Mouse (Mus musculus) myocyte (in vitro differentiated cells): ENCODE results near the gene Gapdh. TPM values are rescaled to one million over a fixed set of nuclear protein-coding genes. Genes with fewer than 3 reads are reported as not detected.
A peak's percentile ranks its signal among the peaks of the same experiment; 100 is the strongest.

ENCODE experiments used
- H3K27me3 ChIP-seq: one replicate; pipeline ENCODE4 v1.6.1; 2011; ENCODE audit not compliant: control insufficient read depth, insufficient read depth, insufficient read length
- H3K36me3 ChIP-seq: one replicate; pipeline ENCODE4 v1.6.1; 2011; ENCODE audit not compliant: control insufficient read depth, insufficient read depth
- H3K4me2 ChIP-seq: one replicate; pipeline ENCODE4 v1.6.1; 2011; ENCODE audit warnings: low read depth, control low read depth
- H3K4me3 ChIP-seq: one replicate; pipeline ENCODE4 v1.5.1; 2011; ENCODE audit warnings: mild to moderate bottlenecking, control low read depth, moderate library complexity
- H3K79me2 ChIP-seq: one replicate; pipeline ENCODE4 v1.6.1; 2011; ENCODE audit not compliant: control insufficient read depth, insufficient read depth
- H3ac ChIP-seq: one replicate; pipeline ENCODE4 v1.6.1; 2011; ENCODE audit not compliant: control insufficient read depth, insufficient read length
- CEBPB ChIP-seq: IDR thresholded peaks from 2 replicates; pipeline ENCODE4 v1.6.1; 2011; ENCODE audit warnings: mild to moderate bottlenecking, moderate library complexity; ENCODE audit not compliant: poor library complexity, insufficient read depth, severe bottlenecking
- E2F4 ChIP-seq: IDR thresholded peaks from one replicate; pipeline ENCODE4 v1.6.1; 2011; ENCODE audit warnings: mild to moderate bottlenecking, control low read depth, moderate library complexity; ENCODE audit not compliant: insufficient read depth
- MAX ChIP-seq: IDR thresholded peaks from one replicate; pipeline ENCODE4 v1.6.1; 2011; ENCODE audit warnings: low read depth, mild to moderate bottlenecking, control low read depth
- MYOD1 ChIP-seq, 3 experiments: IDR thresholded peaks; one replicate each; pipeline ENCODE4 v1.6.1; 2011; ENCODE audit warnings: control low read depth in 2 of 3, low read depth in 2 of 3, mild to moderate bottlenecking in 2 of 3, moderate library complexity in 1 of 3; ENCODE audit not compliant: insufficient read length in 2 of 3, control insufficient read depth in 1 of 3
- MYOG ChIP-seq, 3 experiments: IDR thresholded peaks; one replicate each; pipeline ENCODE4 v1.6.1; 2011; ENCODE audit warnings: control low read depth in 2 of 3, low read depth in 2 of 3, mild to moderate bottlenecking in 2 of 3; ENCODE audit not compliant: insufficient read length in 2 of 3, control insufficient read depth in 1 of 3, insufficient read depth in 1 of 3
- POLR2A ChIP-seq: IDR thresholded peaks from one replicate; pipeline ENCODE4 v1.6.1; 2011; ENCODE audit warnings: low read depth, mild to moderate bottlenecking, control low read depth, moderate library complexity; ENCODE audit not compliant: insufficient read length
- POLR2AphosphoS2 ChIP-seq: IDR thresholded peaks from one replicate; pipeline ENCODE4 v1.6.1; 2011; ENCODE audit warnings: low read depth, control low read depth; ENCODE audit not compliant: insufficient read length
- REST ChIP-seq: IDR thresholded peaks from one replicate; pipeline ENCODE4 v1.6.1; 2011; ENCODE audit warnings: mild to moderate bottlenecking, control low read depth, moderate library complexity; ENCODE audit not compliant: insufficient read depth, insufficient read length
- SRF ChIP-seq: IDR thresholded peaks from one replicate; pipeline ENCODE4 v1.6.1; 2011; ENCODE audit warnings: low read depth; ENCODE audit not compliant: control insufficient read depth, insufficient read length
- TCF12 ChIP-seq: IDR thresholded peaks from one replicate; pipeline ENCODE4 v1.6.1; 2011; ENCODE audit warnings: mild to moderate bottlenecking, control low read depth; ENCODE audit not compliant: poor library complexity, insufficient read depth, severe bottlenecking
- TCF3 ChIP-seq: IDR thresholded peaks from one replicate; pipeline ENCODE4 v1.6.1; 2011; ENCODE audit warnings: low read depth, control low read depth; ENCODE audit not compliant: insufficient read length
- USF1 ChIP-seq: IDR thresholded peaks from one replicate; pipeline ENCODE4 v1.6.1; 2011; ENCODE audit warnings: low read depth, mild to moderate bottlenecking, control low read depth, moderate library complexity
- polyA plus RNA-seq: library from polyadenylated mRNA; unstranded; fragments of >200 nt; fragmentation: generic; extraction: Trizol; gene quantifications from one replicate; pipeline ENCODE4 v1.2.1, GENCODE M21; 2012; ENCODE audit warnings: missing spikeins

The Gapdh gene
- polyA plus RNA-seq, 1 experiment = 9,871 TPM

- Histone ChIP-seq H3K4me3 (peak overlapping the region; percentile 98), H3K79me2 (peaks cover 32% of the 10 kb centered on the region), H3K4me2 (peak overlapping the region; percentile 70), H3K36me3 (peaks cover 12% of the 10 kb centered on the region), H3ac (peak overlapping the region; percentile 60), H3K27me3 (no peaks in the 10 kb centered on the region)
- TF ChIP-seq MYOG (IDR thresholded peaks at IDR 0.05; ENCODE audit: control insufficient read depth in 1 of 3, insufficient read depth in 1 of 3, insufficient read length in 2 of 3, low read depth in 2 of 3) (peak; percentile 82 to 99 (median 94)), SRF (no peak), MAX (no peak), POLR2A (peak; percentile 67), TCF3 (peak; percentile 92), MYOD1 (IDR thresholded peaks at IDR 0.05; ENCODE audit: control insufficient read depth in 1 of 3, insufficient read length in 2 of 3, low read depth in 2 of 3) (peak; percentile 43 to 98 (median 94)), E2F4 (no peak), REST (no peak), TCF12 (peak; percentile 86), CEBPB (no peak), USF1 (no peak), POLR2AphosphoS2 (peak; percentile 89)
Measured at GRCm38 (mm10) chr6:125148251-125148925, 17.9 kb downstream of the Gapdh start.

GRCm38 (mm10) chr6:125147329-125147728 is 18.9 kb downstream of the Gapdh start:
- Histone ChIP-seq H3ac (peak overlapping the region; percentile 60), H3K36me3 (peaks cover 9% of the 10 kb centered on the region), H3K79me2 (peaks cover 32% of the 10 kb centered on the region), H3K4me3 (peak overlapping the region; percentile 98), H3K27me3 (no peaks in the 10 kb centered on the region), H3K4me2 (peak overlapping the region; percentile 70)
- TF ChIP-seq POLR2A (peak; percentile 54), REST (no peak), MYOD1 (IDR thresholded peaks at IDR 0.05; ENCODE audit: control insufficient read depth in 1 of 3, insufficient read length in 2 of 3, low read depth in 2 of 3) (peak; percentile 79 to 95 (median 86)), MAX (no peak), E2F4 (no peak), TCF3 (peak; percentile 15), MYOG (IDR thresholded peaks at IDR 0.05; ENCODE audit: control insufficient read depth in 1 of 3, insufficient read depth in 1 of 3, insufficient read length in 2 of 3, low read depth in 2 of 3) (peak; percentile 86 to 97 (median 88)), POLR2AphosphoS2 (peak; percentile 71), CEBPB (no peak), TCF12 (peak; percentile 88), USF1 (no peak)

GRCm38 (mm10) chr6:125146797-125147196 is 19.5 kb downstream of the Gapdh start:
- no peaks in the 10 kb centered on the region for H3K27me3 ChIP-seq
- peaks cover 11% of the 10 kb centered on the region for H3K36me3 ChIP-seq
- peak overlapping the region; percentile 98 for H3K4me3 ChIP-seq
- TF ChIP-seq POLR2AphosphoS2 (no peak), TCF3 (no peak), CEBPB (no peak), USF1 (no peak), REST (no peak), MAX (no peak), MYOG (IDR thresholded peaks at IDR 0.05; ENCODE audit: control insufficient read depth in 1 of 3, insufficient read depth in 1 of 3, insufficient read length in 2 of 3, low read depth in 2 of 3) (no peak), SRF (no peak), MYOD1 (IDR thresholded peaks at IDR 0.05; ENCODE audit: control insufficient read depth in 1 of 3, insufficient read length in 2 of 3, low read depth in 2 of 3) (no peak), E2F4 (no peak), POLR2A (no peak)
- peak overlapping the region; percentile 60 for H3ac ChIP-seq
- peak overlapping the region; percentile 70 for H3K4me2 ChIP-seq
- H3K79me2 ChIP-seq = peaks cover 32% of the 10 kb centered on the region

GRCm38 (mm10) chr6:125146148-125146547 is 20.1 kb downstream of the Gapdh start:
- Histone ChIP-seq H3K27me3 (no peaks in the 10 kb centered on the region), H3K4me2 (peak overlapping the region; percentile 70), H3K4me3 (peak overlapping the region; percentile 98), H3K79me2 (peaks cover 29% of the 10 kb centered on the region), H3ac (peak overlapping the region; percentile 60), H3K36me3 (peaks cover 12% of the 10 kb centered on the region)
- TF ChIP-seq REST = no peak
- TF ChIP-seq TCF12 = no peak
- no peak for TF ChIP-seq MYOD1 (IDR thresholded peaks at IDR 0.05; ENCODE audit: control insufficient read depth in 1 of 3, insufficient read length in 2 of 3, low read depth in 2 of 3)
- TF ChIP-seq SRF = no peak
- no peak for TF ChIP-seq MAX
- peak; percentile 12 for TF ChIP-seq POLR2A
- TF ChIP-seq CEBPB = no peak

GRCm38 (mm10) chr6:125145479-125145951 is 20.8 kb downstream of the Gapdh start:
- Histone ChIP-seq H3ac (peak overlapping the region; percentile 60), H3K79me2 (peaks cover 22% of the 10 kb centered on the region), H3K27me3 (no peaks in the 10 kb centered on the region), H3K4me2 (peak overlapping the region; percentile 70), H3K4me3 (peak overlapping the region; percentile 98), H3K36me3 (peaks cover 12% of the 10 kb centered on the region)
- peak in 1 of 3 experiments; percentile 2 for TF ChIP-seq MYOD1 (IDR thresholded peaks at IDR 0.05; ENCODE audit: control insufficient read depth in 1 of 3, insufficient read length in 2 of 3, low read depth in 2 of 3)
- TF ChIP-seq POLR2A = peak; percentile 46
- peak; percentile 57 for TF ChIP-seq POLR2AphosphoS2
- no peak for TF ChIP-seq E2F4
- no peak for TF ChIP-seq REST
- no peak for TF ChIP-seq USF1
- no peak for TF ChIP-seq CEBPB
